Mouse (Mus musculus) kidney, adult 2 months (tissue): Measurements from ENCODE around the gene Chst11. TPM values are rescaled to one million over a fixed set of nuclear protein-coding genes. Genes with fewer than 3 reads are reported as not detected.
A peak's percentile ranks its signal among the peaks of the same experiment; 100 is the strongest.

Experiments
- DNase-seq: peaks from one replicate; pipeline ENCODE4 v3.0.0; 2021
- H3K27ac ChIP-seq: fragments of 200-500 bp; 2 replicates; pipeline ENCODE4 v1.5.1; 2012; ENCODE audit warnings: low read depth, low read length, control low read depth, inconsistent platforms; ENCODE audit not compliant: insufficient read depth
- H3K27me3 ChIP-seq: fragments of 200-500 bp; replicated peaks from 2 replicates; pipeline ENCODE4 v1.6.1; 2012; ENCODE audit warnings: mild to moderate bottlenecking, moderate library complexity, low read length, inconsistent platforms; ENCODE audit not compliant: control insufficient read depth, insufficient read depth
- H3K36me3 ChIP-seq: fragments of 200-500 bp; 2 replicates; pipeline ENCODE4 v1.6.1; 2012; ENCODE audit warnings: mild to moderate bottlenecking, moderate library complexity, low read length, inconsistent platforms; ENCODE audit not compliant: control insufficient read depth, insufficient read depth
- H3K4me1 ChIP-seq: fragments of 200-500 bp; 2 replicates; pipeline ENCODE4 v1.6.1; 2011; ENCODE audit warnings: low read length; ENCODE audit not compliant: control insufficient read depth, insufficient read depth
- H3K4me3 ChIP-seq: fragments of 200-500 bp; 2 replicates; pipeline ENCODE4 v1.5.1; 2011; ENCODE audit warnings: mild to moderate bottlenecking, low read depth, low read length, control low read depth; ENCODE audit not compliant: insufficient read depth
- CTCF ChIP-seq: fragments of 200-500 bp; conservative IDR thresholded peaks from 2 replicates; pipeline ENCODE4 v1.5.1; 2011; ENCODE audit warnings: low read depth, mild to moderate bottlenecking, control low read depth, low read length, moderate library complexity, mixed read lengths; ENCODE audit not compliant: insufficient read depth, insufficient read length
- POLR2A ChIP-seq: fragments of 200-500 bp; IDR thresholded peaks from one replicate; pipeline ENCODE4 v1.6.1; 2011; ENCODE audit warnings: low read depth, low read length, control low read depth
- WGBS: fragments of 180-500 bp; shearing (Covaris S2); methylation state at CpG from one replicate; pipeline ENCODE4 v1.1.7; 2018; 5-methylcytosine and 5-hydroxymethylcytosine counted together
- polyA plus RNA-seq: library from polyadenylated mRNA; depleted of rRNA; stranded (reverse); fragments of >200 nt; gene quantifications from 2 replicates; pipeline ENCODE4 v1.2.3, GENCODE M21; 2012

Chst11 gene
- polyA plus RNA-seq, 1 experiment = 8.0 TPM

DNA sequence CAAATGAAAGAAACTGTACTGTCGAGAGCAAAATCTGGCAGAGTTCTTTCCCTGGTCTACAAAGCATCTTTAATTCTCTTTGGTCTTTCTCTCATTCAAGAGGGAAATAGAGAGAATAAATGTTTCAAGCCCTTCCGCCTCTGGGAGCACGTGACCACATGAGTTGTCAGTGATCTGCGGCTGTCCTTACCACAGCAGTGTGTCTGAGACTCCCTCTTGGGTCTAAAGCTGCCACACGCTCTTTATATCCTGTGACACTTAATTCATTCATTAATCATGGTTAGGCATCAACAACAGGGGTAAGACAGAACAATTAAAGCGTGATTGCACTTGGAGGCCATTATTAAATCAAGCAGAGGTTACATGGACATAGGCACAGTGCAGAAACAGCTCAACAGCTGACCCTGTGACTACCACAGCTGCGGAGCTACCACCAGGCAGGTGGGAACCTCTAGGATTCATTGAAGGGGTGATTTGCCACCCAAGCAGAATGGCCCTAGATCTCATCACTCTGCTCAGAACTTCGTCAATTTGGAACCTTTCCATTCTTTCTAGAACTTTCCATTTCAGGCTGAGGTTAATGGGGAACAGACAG, 144.4 kb downstream of the Chst11 start:
- no peaks in the 10 kb centered on the region for H3K27me3 ChIP-seq
- no peaks in the 10 kb centered on the region for H3K36me3 ChIP-seq
- H3K27ac ChIP-seq = no peak overlapping the region
- TF ChIP-seq CTCF (no peak), POLR2A (no peak)
- no peak for DNase-seq
- H3K4me3 ChIP-seq = no peak overlapping the region
- peaks cover 3% of the 10 kb centered on the region; the same call in 1 of the 2 replicates for H3K4me1 ChIP-seq
- 74% methylated on average over 8 of the region's 8 CpGs for WGBS

DNA sequence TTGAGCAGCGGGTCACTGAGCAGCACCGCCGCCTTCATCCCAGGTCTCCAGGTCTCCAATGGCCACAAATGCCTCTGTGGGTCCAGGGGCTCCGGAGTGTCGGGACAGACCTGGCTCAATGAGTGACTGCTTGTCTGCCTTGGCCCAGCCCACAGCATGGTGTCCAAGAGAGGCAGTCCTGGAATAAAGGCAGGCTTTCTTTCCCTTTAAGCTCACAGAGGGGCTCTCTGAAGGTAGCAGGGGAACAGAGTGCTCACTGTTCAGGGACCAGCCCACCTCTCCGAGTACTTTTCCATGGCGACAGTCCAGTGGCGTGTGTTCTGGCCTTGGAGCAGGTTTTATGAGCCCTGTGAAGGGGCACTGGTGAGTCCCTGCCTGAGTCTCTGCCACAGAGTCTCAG, 145.3 kb downstream of the Chst11 start:
- Histone ChIP-seq H3K36me3 (no peaks in the 10 kb centered on the region), H3K4me1 (no peaks in the 10 kb centered on the region), H3K27me3 (no peaks in the 10 kb centered on the region), H3K4me3 (no peak overlapping the region), H3K27ac (no peak overlapping the region)
- TF ChIP-seq POLR2A (no peak), CTCF (no peak)
- 60% methylated on average over 8 of the region's 8 CpGs for WGBS
- DNase-seq = peak; percentile 49

DNA sequence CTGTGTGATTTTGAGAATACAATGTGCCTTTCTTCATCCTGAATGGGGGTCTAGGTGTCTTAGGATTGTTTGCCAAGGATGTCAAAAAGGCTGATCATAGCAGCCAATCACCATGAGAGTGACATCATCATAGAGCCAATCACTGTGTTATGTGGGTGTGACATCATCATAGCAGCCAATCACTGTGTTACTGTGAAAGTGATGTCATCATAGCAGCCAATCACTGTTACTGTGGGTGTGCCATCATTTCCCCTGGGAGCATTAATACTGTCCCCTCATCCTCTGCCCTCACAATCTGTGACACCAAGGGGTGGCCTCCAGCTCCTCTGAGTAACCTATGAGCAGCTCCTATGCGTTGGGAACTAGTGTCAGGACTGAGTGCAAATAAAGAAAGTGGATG, 146.6 kb downstream of the Chst11 start:
- no peaks in the 10 kb centered on the region for H3K4me1 ChIP-seq
- H3K27ac ChIP-seq = no peak overlapping the region
- H3K36me3 ChIP-seq = no peaks in the 10 kb centered on the region
- no peak overlapping the region for H3K4me3 ChIP-seq
- 92% methylated on average over 1 of the region's 1 CpGs for WGBS
- H3K27me3 ChIP-seq = no peaks in the 10 kb centered on the region
- no peak for DNase-seq
- TF ChIP-seq CTCF (no peak), POLR2A (no peak)

DNA sequence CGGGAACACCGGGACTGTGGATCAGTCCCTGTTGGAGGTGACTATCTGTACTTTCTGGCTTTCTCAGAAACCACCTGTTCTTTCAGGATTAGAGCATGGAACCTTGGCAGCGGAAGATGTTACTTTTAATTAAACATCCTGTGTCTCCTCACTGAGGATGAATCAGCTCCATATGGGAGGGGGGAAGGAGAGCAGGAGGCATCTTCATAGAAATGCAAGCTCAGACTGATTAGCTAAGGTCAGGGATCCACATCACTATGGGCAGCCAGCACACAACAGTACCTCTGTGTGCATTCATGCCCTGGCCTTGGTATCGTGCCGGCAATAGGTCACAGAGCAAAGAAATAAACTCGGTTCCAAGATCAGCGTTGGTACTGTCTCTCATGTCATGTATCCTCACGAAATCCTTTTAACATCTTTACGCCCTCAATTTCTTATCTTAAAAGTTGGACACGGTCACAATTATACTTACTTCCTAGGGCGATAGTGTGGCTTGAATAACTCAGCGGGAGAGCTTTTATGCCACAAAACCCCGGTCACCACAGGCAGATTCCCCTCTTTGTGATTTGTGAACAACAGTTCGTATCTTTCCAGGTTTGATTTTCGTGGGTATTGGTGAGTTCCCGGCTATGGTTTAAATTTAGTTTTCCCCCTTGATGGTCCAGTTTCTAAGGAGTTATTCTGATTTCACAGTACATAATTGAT, 148.7 kb downstream of the Chst11 start:
- WGBS = 73% methylated on average over 16 of the region's 16 CpGs
- TF ChIP-seq POLR2A (no peak), CTCF (no peak)
- Histone ChIP-seq H3K4me1 (no peaks in the 10 kb centered on the region), H3K36me3 (no peaks in the 10 kb centered on the region), H3K27ac (no peak overlapping the region), H3K27me3 (no peaks in the 10 kb centered on the region), H3K4me3 (no peak overlapping the region)
- no peak for DNase-seq

DNA sequence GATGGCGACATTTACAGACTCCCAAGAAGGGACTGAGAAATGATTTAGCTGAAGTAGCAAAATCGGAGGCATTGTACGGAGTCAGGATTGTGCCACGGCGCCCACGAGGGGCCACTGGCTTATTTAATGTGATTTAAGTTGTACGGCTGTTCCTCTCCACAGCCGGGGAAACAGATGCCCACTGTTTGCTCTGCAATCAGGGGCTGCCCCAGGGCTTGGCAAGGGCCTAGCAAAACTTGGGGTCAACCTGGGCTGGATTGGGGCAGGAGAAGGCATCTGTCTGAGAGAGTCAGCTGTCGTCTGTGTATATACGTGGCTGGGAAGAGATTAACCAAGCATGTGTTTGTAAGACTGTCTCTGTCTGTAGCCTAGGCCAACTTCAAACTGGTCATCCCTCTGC, 149.6 kb downstream of the Chst11 start:
- TF ChIP-seq CTCF (no peak), POLR2A (no peak)
- Histone ChIP-seq H3K27ac (no peak overlapping the region), H3K4me3 (no peak overlapping the region), H3K4me1 (no peaks in the 10 kb centered on the region), H3K27me3 (no peaks in the 10 kb centered on the region), H3K36me3 (no peaks in the 10 kb centered on the region)
- no peak for DNase-seq
- WGBS = 54% methylated on average over 10 of the region's 10 CpGs

DNA sequence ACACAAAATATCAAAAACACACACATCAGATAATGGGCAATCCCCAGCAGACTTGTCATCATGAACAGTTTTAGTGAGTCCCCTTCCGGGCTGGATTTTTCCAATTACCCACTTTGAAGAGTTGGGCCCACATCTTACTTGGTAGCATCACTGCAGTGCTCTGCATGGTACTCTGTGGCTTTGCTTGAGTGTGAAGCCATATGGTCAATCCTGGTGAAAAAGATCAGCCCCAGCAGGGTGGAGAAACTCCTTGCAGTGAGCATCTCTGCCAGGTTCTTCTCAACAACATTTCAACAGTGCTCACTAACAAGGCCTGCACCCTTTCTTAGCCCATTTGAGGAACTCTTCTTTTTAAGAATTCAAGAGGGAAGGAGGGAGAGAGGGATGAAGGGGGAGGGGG, 150.7 kb downstream of the Chst11 start:
- TF ChIP-seq POLR2A (no peak), CTCF (no peak)
- H3K4me3 ChIP-seq = no peak overlapping the region
- 100% methylated on average over 1 of the region's 1 CpGs for WGBS

DNA sequence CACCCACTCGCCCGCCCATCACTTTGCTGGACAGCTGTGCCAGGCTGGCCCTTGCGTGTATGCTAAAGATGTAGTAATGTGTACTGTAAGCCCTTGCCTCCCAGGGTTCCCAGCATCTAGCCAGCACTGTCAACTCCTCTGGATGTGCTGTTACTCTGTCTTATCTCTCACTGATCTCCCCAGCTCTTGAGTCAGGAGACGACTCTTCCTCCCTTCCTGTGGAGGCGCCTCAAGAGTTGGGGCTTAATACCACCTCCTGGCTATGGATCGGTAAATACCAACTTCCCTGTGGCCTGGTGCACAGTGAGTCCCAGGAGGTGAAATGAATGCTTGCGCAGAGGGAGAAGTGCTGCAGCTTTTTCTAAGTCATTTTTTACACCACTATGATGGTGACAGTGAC, 151.8 kb downstream of the Chst11 start:
- H3K27ac ChIP-seq = no peak overlapping the region
- 88% methylated on average over 7 of the region's 7 CpGs for WGBS
- H3K4me1 ChIP-seq = no peaks in the 10 kb centered on the region
- DNase-seq = no peak
- TF ChIP-seq POLR2A (no peak), CTCF (no peak)
- no peaks in the 10 kb centered on the region for H3K36me3 ChIP-seq
- no peak overlapping the region for H3K4me3 ChIP-seq
- no peaks in the 10 kb centered on the region for H3K27me3 ChIP-seq

More for the DNA sequence above, 150.7 kb downstream of the Chst11 start:
- Histone ChIP-seq H3K4me1 (no peaks in the 10 kb centered on the region), H3K36me3 (no peaks in the 10 kb centered on the region), H3K27me3 (no peaks in the 10 kb centered on the region), H3K27ac (no peak overlapping the region)
- no peak for DNase-seq
